Mouse (Mus musculus): ENCODE measurements around the gene Dcaf17.

Dcaf17 gene

DNA sequence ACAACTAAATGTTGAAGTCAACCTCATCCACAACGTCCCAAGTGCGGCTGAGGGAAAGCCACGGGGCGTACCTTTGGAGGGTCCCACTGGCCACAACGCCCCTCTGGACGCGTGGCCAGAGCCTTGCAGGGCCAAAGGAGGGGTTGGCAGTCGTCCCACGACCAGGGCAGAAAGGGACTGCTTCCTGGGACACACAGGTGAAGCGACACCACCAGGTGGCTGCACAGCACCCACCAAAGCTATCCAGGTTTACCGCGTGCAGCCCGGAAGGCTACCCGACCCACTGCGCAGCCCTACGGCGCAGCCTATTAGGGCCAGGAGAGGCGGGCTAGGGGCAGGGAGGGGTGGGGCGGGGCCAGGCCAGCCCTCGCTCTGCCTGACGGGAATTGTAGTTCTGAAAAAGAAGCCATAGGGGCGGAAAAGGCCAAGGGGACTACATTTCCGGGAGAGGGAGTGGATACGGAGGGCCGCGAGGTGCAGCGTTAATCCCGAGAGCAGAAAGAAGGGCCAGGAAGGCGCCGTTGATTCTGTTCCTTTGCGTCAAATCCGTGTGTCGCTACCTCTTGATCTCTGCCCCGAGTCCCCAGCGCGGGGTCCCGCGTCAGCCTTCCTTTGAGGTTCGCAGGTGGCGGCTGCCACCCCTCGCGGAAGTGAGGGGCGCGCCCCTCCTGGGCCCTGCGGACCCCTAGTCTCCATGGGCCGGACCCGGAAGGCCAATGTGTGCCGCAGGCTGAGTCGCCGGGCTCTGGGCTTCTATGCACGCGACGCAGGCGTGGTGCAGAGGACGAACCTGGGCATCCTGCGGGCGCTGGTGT, at the start of gene Dcaf17, which contains the start of gene Mettl8:
Dcaf17 (plus strand) TSS at position 29 of the 815 bp plus-strand sequence.
Mettl8 (minus strand) TSS at position 284 of the 815 bp plus-strand sequence.
- peak; percentile 60 for DNase-seq (ENCODE audit: low spot score)

DNA sequence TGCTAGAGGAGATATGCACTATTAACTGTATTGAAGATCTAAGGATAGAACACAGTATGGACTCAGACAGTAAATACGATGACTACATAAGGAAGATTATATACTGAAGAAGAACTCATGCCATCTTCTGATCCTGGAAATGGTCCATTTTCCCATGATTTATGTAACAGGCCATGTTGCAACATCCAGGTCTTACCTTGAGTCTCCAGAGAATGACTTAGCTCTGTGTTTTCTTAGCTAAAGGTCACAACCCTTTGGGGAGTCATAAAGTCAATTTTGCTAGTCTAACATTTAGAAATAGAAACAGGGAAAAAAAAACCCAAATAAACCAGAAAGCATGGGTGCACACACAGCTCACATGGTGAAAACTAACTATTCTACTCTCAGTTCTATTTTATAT, 43.3 kb upstream of the Dcaf17 start:
- no peak for DNase-seq (ENCODE audit: low spot score)

DNA sequence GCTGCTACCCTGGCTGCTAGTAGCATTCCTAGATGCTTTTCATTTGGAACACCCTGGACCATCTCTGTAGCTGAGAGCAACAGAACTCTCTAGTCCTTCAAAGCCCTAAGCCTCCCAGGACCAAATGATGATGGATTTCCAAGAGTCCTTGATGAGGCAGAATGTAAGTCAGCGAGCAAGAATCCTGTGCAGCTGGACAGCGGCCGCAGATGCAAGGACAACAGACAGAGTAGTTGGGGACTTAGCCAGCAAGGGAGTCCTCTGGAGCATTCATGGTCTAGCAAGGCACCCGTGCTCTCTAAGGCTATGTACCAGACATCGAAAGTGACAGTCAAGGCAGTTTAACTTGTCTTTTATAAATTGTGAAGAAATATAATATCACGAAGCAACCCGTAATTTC, 41.6 kb upstream of the Dcaf17 start:
- no peak for DNase-seq (ENCODE audit: low spot score)

- no peak for DNase-seq (ENCODE audit: low spot score)
Measured at GRCm38 (mm10) chr2:71019277-71019676, 35.9 kb upstream of the Dcaf17 start.

DNA sequence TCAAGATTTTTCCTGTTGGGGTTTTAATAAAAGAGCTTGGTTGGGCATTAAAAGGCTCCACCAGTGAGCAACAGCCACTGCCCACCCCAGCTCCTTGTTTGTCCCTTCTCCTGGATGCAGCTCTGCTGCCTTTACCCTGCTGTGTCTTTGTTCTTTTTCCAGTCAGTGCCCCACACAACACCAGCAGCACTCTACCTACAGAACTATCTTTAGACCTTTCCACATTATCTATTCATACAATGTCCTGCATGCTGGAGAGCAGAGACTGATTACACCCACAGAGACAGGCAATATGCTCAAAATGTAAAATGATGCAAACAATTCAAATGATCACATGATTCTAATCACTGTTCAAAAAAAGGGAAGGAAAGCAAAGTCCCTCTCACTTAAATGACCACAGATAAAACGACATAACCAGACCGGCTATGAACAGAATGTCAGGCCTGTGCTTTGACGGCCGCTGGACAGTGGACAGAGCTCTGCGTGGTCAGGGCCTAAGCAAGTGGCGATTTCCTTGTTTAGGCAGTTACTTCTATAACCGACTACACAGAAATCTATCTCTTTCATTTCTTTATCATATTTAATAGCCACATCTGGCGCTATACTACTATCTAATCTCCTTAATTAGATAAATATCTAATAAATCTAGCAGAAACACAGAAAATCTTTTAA, 35.3 kb upstream of the Dcaf17 start:
- no peak for DNase-seq (ENCODE audit: low spot score)

DNA sequence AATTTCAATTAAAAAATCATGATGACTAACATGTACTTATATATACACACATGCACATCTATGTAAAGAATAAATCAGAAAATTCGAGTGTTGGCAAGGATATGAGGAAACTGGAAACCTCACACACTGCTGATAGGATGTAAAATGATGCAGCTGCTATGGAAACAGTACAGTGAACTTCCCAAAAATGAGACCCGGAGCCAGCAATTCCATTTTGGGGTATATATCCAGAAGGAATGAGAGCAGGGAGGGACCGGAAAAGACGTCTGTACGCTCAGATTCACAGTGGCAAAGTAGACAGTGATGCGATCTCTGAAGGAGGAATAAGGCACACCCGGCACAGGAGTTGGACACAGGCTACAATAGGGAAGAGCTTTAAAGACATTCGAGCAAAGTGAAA, 34.5 kb upstream of the Dcaf17 start:
- no peak for DNase-seq (ENCODE audit: low spot score)

GRCm38 (mm10) chr2:71022991-71023390, 32.1 kb upstream of the Dcaf17 start:
- DNase-seq (ENCODE audit: low spot score) = no peak

- no peak for DNase-seq (ENCODE audit: low spot score)
Measured at GRCm38 (mm10) chr2:71023986-71024385, 31.1 kb upstream of the Dcaf17 start.

DNA sequence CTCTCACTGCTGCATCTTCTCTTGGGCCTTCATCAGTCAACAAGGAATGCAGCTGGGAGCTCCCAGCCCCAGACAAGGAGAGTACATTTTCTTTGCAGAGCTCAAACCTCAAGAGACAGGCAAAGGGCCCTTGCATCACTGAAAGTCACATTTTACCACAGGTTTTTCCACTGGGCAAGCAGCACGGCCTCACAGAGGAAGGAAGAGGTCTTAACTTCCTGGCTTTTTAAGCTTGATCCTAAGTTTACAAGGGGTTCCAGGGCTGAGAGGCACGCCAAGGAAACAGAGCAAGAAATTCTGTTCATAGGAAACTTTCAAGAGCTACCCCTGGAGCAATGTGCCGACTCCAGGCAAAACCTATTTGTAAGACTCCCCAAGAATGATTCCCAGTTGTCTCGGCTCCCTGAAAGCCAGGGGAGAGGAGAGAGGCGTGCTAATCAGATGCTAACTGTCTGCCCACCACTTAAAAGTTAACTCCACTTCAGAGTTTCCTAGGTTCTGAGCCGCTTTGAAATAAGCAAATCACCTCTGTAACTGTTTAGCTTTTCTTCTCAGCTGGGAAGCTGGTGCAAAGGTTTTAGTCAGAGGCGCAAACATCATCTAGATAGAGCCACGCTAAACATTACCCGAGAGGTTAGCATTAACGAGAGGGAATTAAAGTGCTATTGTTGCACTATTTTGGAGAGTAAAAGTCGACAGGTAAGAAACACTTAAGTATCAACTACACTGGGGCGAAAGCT, 29.4 kb upstream of the Dcaf17 start:
- no peak for DNase-seq (ENCODE audit: low spot score)

GRCm38 (mm10) chr2:71026787-71027186, 28.3 kb upstream of the Dcaf17 start:
- no peak for DNase-seq (ENCODE audit: low spot score)

DNA sequence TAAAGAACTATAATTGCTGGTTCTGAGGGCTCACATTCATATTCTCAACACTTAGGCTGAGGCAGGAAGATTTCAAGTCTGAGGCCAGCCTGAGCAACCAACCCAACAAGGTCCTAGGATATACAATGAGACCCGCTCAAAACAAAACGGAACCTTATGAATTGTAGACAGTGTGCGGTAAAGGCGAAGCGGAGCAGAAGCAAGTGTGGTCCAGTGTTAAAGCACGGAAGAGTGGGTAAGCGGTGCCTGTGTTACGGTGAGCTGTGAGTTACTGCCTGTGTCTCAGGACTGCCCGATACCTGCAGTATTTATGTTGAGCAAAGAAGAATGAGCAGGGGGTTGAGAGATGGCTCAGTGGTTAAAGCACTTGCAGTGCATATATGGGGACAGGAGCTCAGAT, 27.5 kb upstream of the Dcaf17 start:
- DNase-seq (ENCODE audit: low spot score) = no peak

DNA sequence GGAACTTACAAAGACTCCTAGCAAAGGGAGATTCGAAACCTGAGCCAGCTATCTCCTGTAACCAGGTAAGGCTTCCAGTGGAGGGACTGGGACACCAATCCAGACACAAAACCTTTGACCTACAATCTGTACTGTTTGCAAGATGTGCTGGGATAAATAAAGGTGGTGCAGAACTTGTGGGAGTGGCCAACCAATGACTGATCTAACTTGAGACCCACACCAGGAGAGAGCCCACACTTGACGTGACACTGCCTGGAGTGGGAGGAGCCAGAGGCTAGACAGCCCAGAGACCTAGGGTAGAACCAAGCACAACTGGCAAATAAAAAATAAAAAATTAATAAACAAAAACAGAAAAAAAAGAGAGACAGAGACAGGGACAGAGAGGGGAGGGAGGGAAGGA, 24.5 kb upstream of the Dcaf17 start:
- no peak for DNase-seq (ENCODE audit: low spot score)

- DNase-seq (ENCODE audit: low spot score) = no peak
Measured at GRCm38 (mm10) chr2:71031973-71032794, 22.9 kb upstream of the Dcaf17 start.

DNA sequence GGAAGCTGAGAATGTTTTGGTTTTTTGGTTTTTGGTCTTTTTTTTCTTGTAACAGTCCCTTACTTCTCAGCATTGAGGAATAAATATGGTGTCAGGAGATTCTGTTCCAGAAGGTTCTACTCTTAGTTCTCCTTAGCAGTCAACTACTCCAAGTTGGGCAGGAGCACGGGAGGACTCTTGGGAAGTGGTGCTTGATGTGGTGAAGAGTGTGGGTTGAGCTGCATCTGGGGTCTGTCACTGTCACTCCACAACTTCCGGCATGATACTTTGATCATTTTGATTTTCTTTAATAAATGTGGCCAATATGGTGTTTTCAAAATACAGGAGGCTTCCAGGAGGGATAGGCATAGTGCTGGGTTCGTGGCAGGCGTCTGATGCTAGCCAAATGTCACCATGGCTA, 22.1 kb upstream of the Dcaf17 start:
- no peak for DNase-seq (ENCODE audit: low spot score)

- no peak for DNase-seq (ENCODE audit: low spot score)
Measured at GRCm38 (mm10) chr2:71033987-71034386, 21.1 kb upstream of the Dcaf17 start.

DNA sequence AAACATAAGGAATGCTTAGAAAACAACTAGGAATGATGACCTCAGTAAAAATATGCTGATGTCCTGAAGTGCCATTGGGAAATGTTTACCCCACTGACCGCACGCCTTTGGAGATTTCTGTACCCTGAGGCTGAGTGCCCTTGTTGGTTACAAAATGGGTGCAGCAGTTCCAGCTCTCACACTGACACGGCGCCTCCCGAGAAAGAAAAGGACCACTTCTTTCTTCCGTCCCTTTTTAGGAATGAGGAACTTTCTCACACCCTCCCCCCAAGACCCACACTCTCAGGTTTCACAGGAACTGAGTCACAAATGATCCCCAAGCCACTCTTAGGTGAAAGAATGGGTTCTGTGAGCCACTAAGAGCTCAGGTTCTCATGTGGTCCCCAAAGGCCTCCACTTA, 17.7 kb upstream of the Dcaf17 start:
- DNase-seq (ENCODE audit: low spot score) = no peak

GRCm38 (mm10) chr2:71039522-71040121, 15.5 kb upstream of the Dcaf17 start:
- DNase-seq (ENCODE audit: low spot score) = peak; percentile 26

- DNase-seq (ENCODE audit: low spot score) = no peak
Measured at GRCm38 (mm10) chr2:71046151-71046550, 9.0 kb upstream of the Dcaf17 start.

GRCm38 (mm10) chr2:71046751-71047320, 8.3 kb upstream of the Dcaf17 start:
- no peak for DNase-seq (ENCODE audit: low spot score)

GRCm38 (mm10) chr2:71048896-71049295, 6.2 kb upstream of the Dcaf17 start:
- DNase-seq (ENCODE audit: low spot score) = no peak

DNA sequence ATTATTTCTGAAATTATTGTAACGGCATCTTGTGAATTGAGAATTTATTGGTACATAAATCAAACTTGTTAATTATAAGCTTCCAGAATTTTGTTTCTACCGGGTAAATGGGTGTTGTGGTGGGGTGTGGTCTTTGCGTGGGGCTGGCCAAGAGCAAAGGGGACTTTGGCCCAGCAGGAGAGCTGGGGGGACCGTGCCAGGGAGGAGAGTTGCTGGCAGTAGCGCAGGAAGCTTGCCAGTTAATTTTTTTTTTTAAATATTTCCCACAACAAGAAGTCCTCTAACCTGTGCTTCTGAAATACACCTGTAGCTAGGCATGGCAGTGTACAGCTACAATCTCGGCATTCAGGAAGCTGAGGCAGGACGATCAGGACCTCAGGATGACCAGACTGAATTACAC, 4.6 kb upstream of the Dcaf17 start:
- no peak for DNase-seq (ENCODE audit: low spot score)
